Mouse (Mus musculus): ENCODE data around the gene Myo6. TPM values are rescaled to one million over a fixed set of nuclear protein-coding genes. Genes with fewer than 3 reads are reported as not detected.

Myo6 gene
- total and polyA plus RNA-seq, 3 experiments = 1.2 to 1.6 TPM; not detected in 1

GRCm38 (mm10) chr9:80188324-80188893, 23.6 kb downstream of the Myo6 start:
- Histone ChIP-seq H3K36me3 (ENCODE audit: control insufficient read depth in 1 of 2, insufficient read depth in 2 of 2, low read length in 2 of 2) (no peaks in the 10 kb centered on the region), H3K27me3 (ENCODE audit: control insufficient read depth in 1 of 2, insufficient read depth in 2 of 2, low read length in 2 of 2) (0 out of 4 replicates have a peak, but pooled peaks cover 0 to 2% of the 10 kb centered on the region in 2 experiments), H3K27ac (ENCODE audit: control insufficient read depth, low read depth, low read length) (no peak overlapping the region), H3K4me1 (ENCODE audit: control insufficient read depth in 1 of 2, insufficient read depth in 2 of 2, low read length in 2 of 2) (no peaks in the 10 kb centered on the region), H3K9me3 (replicated peaks; ENCODE audit: insufficient read depth, low read length) (no peaks in the 10 kb centered on the region), H3K9ac (ENCODE audit: control insufficient read depth, low read depth, low read length, poor library complexity, severe bottlenecking) (no peak overlapping the region), H3K79me2 (ENCODE audit: control insufficient read depth, insufficient read depth, low read length, poor library complexity) (no peaks in the 10 kb centered on the region), H3K4me3 (ENCODE audit: control insufficient read depth in 1 of 2, insufficient read depth in 1 of 2, low read depth in 2 of 2, low read length in 2 of 2) (no peak overlapping the region)
- TF ChIP-seq HCFC1 (IDR thresholded peaks at IDR 0.05; ENCODE audit: low read depth, low read length) (no peak), POLR2AphosphoS2 (IDR thresholded peaks at IDR 0.05; ENCODE audit: low read length) (no peak), ELF1 (IDR thresholded peaks at IDR 0.05; ENCODE audit: low read depth, low read length) (no peak), MEF2A (IDR thresholded peaks at IDR 0.05; ENCODE audit: extremely low read depth, insufficient replicate concordance, low read depth, low read length, poor library complexity, severe bottlenecking) (no peak), MAFK (IDR thresholded peaks at IDR 0.05; ENCODE audit: borderline replicate concordance, low read depth, low read length) (no peak), MAX (IDR thresholded peaks at IDR 0.05; ENCODE audit: low read length) (no peak), GATA1 (IDR thresholded peaks at IDR 0.05; ENCODE audit: low read depth, low read length) (no peak), MAZ (IDR thresholded peaks at IDR 0.05; ENCODE audit: low read depth, low read length) (no peak), JUND (IDR thresholded peaks at IDR 0.05; ENCODE audit: low read depth, low read length) (no peak), POLR2A (IDR thresholded peaks at IDR 0.05; ENCODE audit: control insufficient read depth in 1 of 2, insufficient read depth in 1 of 2, low read depth in 1 of 2, low read length in 2 of 2, poor library complexity in 1 of 2) (no peak), ETS1 (IDR thresholded peaks at IDR 0.05; ENCODE audit: low read depth, low read length) (no peak), UBTF (IDR thresholded peaks at IDR 0.05; ENCODE audit: borderline replicate concordance, insufficient read depth, low read depth, low read length) (no peak), USF1 (IDR thresholded peaks at IDR 0.05; ENCODE audit: low read depth, low read length) (no peak), TCF12 (IDR thresholded peaks at IDR 0.05; ENCODE audit: low read depth, low read length) (no peak), SIN3A (IDR thresholded peaks at IDR 0.05; ENCODE audit: low read length) (no peak)
- no peak for DNase-seq (ENCODE audit: low read depth, low spot score)

- Histone ChIP-seq H3K36me3 (ENCODE audit: control insufficient read depth in 1 of 2, insufficient read depth in 2 of 2, low read length in 2 of 2) (no peaks in the 10 kb centered on the region), H3K27ac (ENCODE audit: control insufficient read depth, low read depth, low read length) (no peak overlapping the region), H3K9me3 (replicated peaks; ENCODE audit: insufficient read depth, low read length) (no peaks in the 10 kb centered on the region), H3K4me1 (ENCODE audit: control insufficient read depth in 1 of 2, insufficient read depth in 2 of 2, low read length in 2 of 2) (no peaks in the 10 kb centered on the region), H3K9ac (ENCODE audit: control insufficient read depth, low read depth, low read length, poor library complexity, severe bottlenecking) (no peak overlapping the region), H3K4me3 (ENCODE audit: control insufficient read depth in 1 of 2, insufficient read depth in 1 of 2, low read depth in 2 of 2, low read length in 2 of 2) (no peak overlapping the region), H3K27me3 (ENCODE audit: control insufficient read depth in 1 of 2, insufficient read depth in 2 of 2, low read length in 2 of 2) (0 out of 4 replicates have a peak, but pooled peaks cover 0 to 2% of the 10 kb centered on the region in 2 experiments), H3K79me2 (ENCODE audit: control insufficient read depth, insufficient read depth, low read length, poor library complexity) (no peaks in the 10 kb centered on the region)
- TF ChIP-seq CTCF (IDR thresholded peaks at IDR 0.05 in 2 of 3, conservative IDR thresholded peaks at IDR 0.05 in 1 of 3; ENCODE audit: control insufficient read depth in 1 of 3, insufficient read depth in 1 of 3, low read depth in 2 of 3, low read length in 3 of 3, poor library complexity in 1 of 3, severe bottlenecking in 1 of 3) (no peak), ZMIZ1 (IDR thresholded peaks at IDR 0.05; ENCODE audit: low read depth, low read length) (no peak), NELFE (IDR thresholded peaks at IDR 0.05; ENCODE audit: low read depth, low read length) (no peak), TCF12 (IDR thresholded peaks at IDR 0.05; ENCODE audit: low read depth, low read length) (no peak), MYC (IDR thresholded peaks at IDR 0.05; ENCODE audit: low read depth, low read length) (no peak), ETS1 (IDR thresholded peaks at IDR 0.05; ENCODE audit: low read depth, low read length) (no peak), EP300 (IDR thresholded peaks at IDR 0.05; ENCODE audit: low read depth in 1 of 2, low read length in 2 of 2) (no peak), SIN3A (IDR thresholded peaks at IDR 0.05; ENCODE audit: low read length) (no peak), USF2 (IDR thresholded peaks at IDR 0.05; ENCODE audit: borderline replicate concordance in 1 of 2, insufficient read depth in 1 of 2, low read depth in 1 of 2, low read length in 2 of 2) (no peak), CHD1 (IDR thresholded peaks at IDR 0.05; ENCODE audit: low read depth, low read length) (no peak), RCOR1 (IDR thresholded peaks at IDR 0.05; ENCODE audit: low read depth, low read length) (no peak), HCFC1 (IDR thresholded peaks at IDR 0.05; ENCODE audit: low read depth, low read length) (no peak), CHD2 (IDR thresholded peaks at IDR 0.05; ENCODE audit: low read length) (no peak), ZC3H11A (IDR thresholded peaks at IDR 0.05; ENCODE audit: low read depth, low read length) (no peak), NRF1 (IDR thresholded peaks at IDR 0.05; ENCODE audit: insufficient read depth, low read depth, low read length, poor library complexity, severe bottlenecking) (no peak), ZKSCAN1 (IDR thresholded peaks at IDR 0.05; ENCODE audit: low read depth, low read length) (no peak), USF1 (IDR thresholded peaks at IDR 0.05; ENCODE audit: low read depth, low read length) (no peak), MAZ (IDR thresholded peaks at IDR 0.05; ENCODE audit: low read depth, low read length) (no peak), JUND (IDR thresholded peaks at IDR 0.05; ENCODE audit: low read depth, low read length) (no peak), UBTF (IDR thresholded peaks at IDR 0.05; ENCODE audit: borderline replicate concordance, insufficient read depth, low read depth, low read length) (no peak)
- DNase-seq (ENCODE audit: low read depth, low spot score) = no peak
Observed at GRCm38 (mm10) chr9:80191240-80191639, 26.4 kb downstream of the Myo6 start.

Data from MEL (cell line).